Mouse (Mus musculus) cerebellum, adult 2 months (tissue): ENCODE data around the gene Mical3.

Source experiments
- CTCF ChIP-seq: fragments of 200-500 bp; IDR thresholded peaks from 2 replicates; pipeline ENCODE4 v1.5.1; 2011; ENCODE audit warnings: low read depth, mild to moderate bottlenecking, control low read depth, low read length, moderate library complexity, borderline replicate concordance; ENCODE audit not compliant: insufficient read depth
- POLR2A ChIP-seq: fragments of 200-500 bp; IDR thresholded peaks from 2 replicates; pipeline ENCODE4 v1.6.1; 2011; ENCODE audit warnings: low read length, control low read depth, borderline replicate concordance; ENCODE audit not compliant: insufficient read depth

GRCm38 (mm10) chr6:121150126-121150525 lies 19.3 kb upstream of the Mical3 start:
- TF ChIP-seq POLR2A (no peak), CTCF (no peak)
